Mouse (Mus musculus): ENCODE data around the gene Glb1. TPM values are rescaled to one million over a fixed set of nuclear protein-coding genes. Genes with fewer than 3 reads are reported as not detected.
A peak's percentile ranks its signal among the peaks of the same experiment; 100 is the strongest.
"Not testable (repeated sequence)": the region's sequence is repeated elsewhere in the genome, so short reads cannot be mapped to it uniquely, and the experiment has no call there.

Gene Glb1
- 42.9 and 44.7 TPM in 2 replicates for polyA plus RNA-seq (2015; fragmentation: Nextera tagmentation; extraction: Ambion mirVana)

- ATAC-seq (ENCODE audit: extremely low read depth, insufficient number of reproducible peaks, low FRiP score, low TSS enrichment), result peak; percentile 95
- Histone ChIP-seq H3K27me3 (replicated peaks) (no peaks in the 10 kb centered on the region), H3K4me2 (peak within 1 kb of the TSS; percentile 88), H3K9me3 (no peaks in the 10 kb centered on the region), H3K4me3 (peak within 1 kb of the TSS; percentile 95), H3K4me1 (peaks cover 13% of the 10 kb centered on the region), H3K27ac (replicated peaks) (peak within 1 kb of the TSS; percentile 91), H3K9ac (peak within 1 kb of the TSS; percentile 94), H3K36me3 (peaks cover 23% of the 10 kb centered on the region)
- WGBS, result under 1% methylated on average over 73 of the region's 73 CpGs
These were observed at the start of gene Glb1, which contains the start of gene Tmppe for GRCm38 (mm10) chr9:114400949-114401684. Gene Glb1 (plus strand): TSS chr9:114401076. Gene Tmppe (plus strand): TSS chr9:114401105.

- Histone ChIP-seq H3K4me1 (peaks cover 12% of the 10 kb centered on the region; the same call in 1 of the 2 replicates), H3K9me3 (no peaks in the 10 kb centered on the region), H3K4me2 (peak overlapping the region; percentile 90), H3K9ac (peak overlapping the region; percentile 83), H3K36me3 (peaks cover 2% of the 10 kb centered on the region), H3K4me3 (peak overlapping the region; percentile 63), H3K27me3 (replicated peaks) (peaks cover 4% of the 10 kb centered on the region; the same call in 1 of the 2 replicates), H3K27ac (replicated peaks) (peak overlapping the region; percentile 42; the same call in 1 of the 2 replicates)
- WGBS, result under 1% methylated on average over 48 of the region's 48 CpGs
- ATAC-seq (ENCODE audit: extremely low read depth, insufficient number of reproducible peaks, low FRiP score, low TSS enrichment), result peak; percentile 62
These were observed 32.9 kb upstream of the Glb1 start for GRCm38 (mm10) chr9:114367783-114368470.

- Histone ChIP-seq H3K9me3 (no peaks in the 10 kb centered on the region), H3K4me2 (peak overlapping the region; percentile 90), H3K36me3 (peaks cover 7% of the 10 kb centered on the region), H3K4me3 (peak overlapping the region; percentile 63), H3K4me1 (peaks cover 12% of the 10 kb centered on the region; the same call in 1 of the 2 replicates), H3K9ac (peak overlapping the region; percentile 83), H3K27ac (replicated peaks) (peak overlapping the region; percentile 42; the same call in 1 of the 2 replicates), H3K27me3 (replicated peaks) (peaks cover 4% of the 10 kb centered on the region; the same call in 1 of the 2 replicates)
- 11% methylated on average over 12 of the region's 12 CpGs for WGBS
- ATAC-seq (ENCODE audit: extremely low read depth, insufficient number of reproducible peaks, low FRiP score, low TSS enrichment), result peak; percentile 38; the same call in 1 of the 2 replicates
These were observed 32.4 kb upstream of the Glb1 start for GRCm38 (mm10) chr9:114368471-114368858.

DNA sequence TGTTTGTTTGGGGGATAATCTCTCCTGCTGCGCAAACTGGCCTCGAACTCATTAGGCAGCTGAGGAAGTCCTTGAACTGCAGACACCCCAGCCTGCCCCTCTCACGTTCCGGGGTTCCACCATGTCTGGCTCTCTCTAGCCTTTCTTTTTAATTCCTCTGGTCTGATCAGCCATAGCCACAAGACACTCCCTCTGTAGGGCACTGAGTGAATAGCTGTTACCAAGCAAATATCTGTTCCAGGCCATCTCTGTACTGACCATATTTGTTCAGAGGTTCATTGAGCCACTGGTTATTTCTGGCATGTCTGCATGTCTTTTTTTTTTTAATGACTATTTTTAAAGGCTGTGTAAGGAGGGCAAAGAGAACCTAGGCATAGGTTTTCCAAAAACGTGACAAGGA lies 31.5 kb upstream of the Glb1 start:
- H3K4me1 ChIP-seq, result peaks cover 12% of the 10 kb centered on the region; the same call in 1 of the 2 replicates
- peaks cover 15% of the 10 kb centered on the region for H3K36me3 ChIP-seq
- H3K27ac ChIP-seq (replicated peaks); H3K4me3 ChIP-seq; H3K9ac ChIP-seq; ATAC-seq (ENCODE audit: extremely low read depth, insufficient number of reproducible peaks, low FRiP score, low TSS enrichment); H3K9me3 ChIP-seq; H3K27me3 ChIP-seq (replicated peaks); H3K4me2 ChIP-seq: not testable (repeated sequence)
- 53% methylated on average over 5 of the region's 5 CpGs for WGBS

- not testable (repeated sequence) for H3K27ac ChIP-seq (replicated peaks); H3K9ac ChIP-seq; H3K4me3 ChIP-seq; H3K4me2 ChIP-seq; ATAC-seq (ENCODE audit: extremely low read depth, insufficient number of reproducible peaks, low FRiP score, low TSS enrichment); H3K27me3 ChIP-seq (replicated peaks); H3K9me3 ChIP-seq
- Histone ChIP-seq H3K4me1 (peaks cover 13% of the 10 kb centered on the region), H3K36me3 (peaks cover 36% of the 10 kb centered on the region)
- WGBS, result 21% methylated on average over 5 of the region's 5 CpGs
These were observed 29.2 kb upstream of the Glb1 start for GRCm38 (mm10) chr9:114371717-114372116.

DNA sequence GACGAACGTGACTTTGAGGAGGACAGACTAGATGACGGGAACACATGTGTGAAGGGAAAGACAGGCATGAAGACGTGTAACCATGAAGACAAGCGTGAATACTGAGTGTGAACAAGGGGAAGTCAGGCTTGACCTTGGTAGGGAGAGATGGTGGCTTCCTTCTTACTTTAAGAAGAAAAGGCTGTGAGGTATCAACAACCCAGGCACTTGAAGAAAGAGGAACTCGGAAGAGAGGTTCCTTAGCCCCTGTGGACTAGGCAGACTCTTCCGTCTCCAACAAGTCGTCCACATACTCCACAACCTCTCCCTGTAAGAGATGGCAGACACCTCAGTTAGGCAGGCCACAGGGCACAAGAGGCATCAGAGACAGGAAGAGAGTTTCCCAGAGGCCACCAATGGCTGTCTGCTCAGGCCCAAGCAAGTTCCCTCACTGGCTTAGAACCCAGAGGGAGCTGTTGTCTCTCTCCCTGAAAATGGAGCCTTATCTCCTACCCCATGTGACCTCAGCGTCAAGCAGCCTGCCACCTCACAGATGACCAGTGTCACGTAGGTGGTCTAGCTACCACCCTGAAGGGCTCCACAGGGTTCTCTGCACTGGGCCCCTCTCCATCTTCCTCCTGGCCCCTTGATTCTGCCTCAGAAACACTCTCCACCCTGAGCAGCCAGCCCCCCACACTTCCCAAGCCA lies 25.5 kb upstream of the Glb1 start:
- Histone ChIP-seq H3K4me2 (no peak overlapping the region), H3K27ac (replicated peaks) (no peak overlapping the region), H3K4me1 (peaks cover 15% of the 10 kb centered on the region), H3K4me3 (no peak overlapping the region), H3K9ac (no peak overlapping the region), H3K9me3 (no peaks in the 10 kb centered on the region), H3K36me3 (peaks cover 73% of the 10 kb centered on the region), H3K27me3 (replicated peaks) (no peaks in the 10 kb centered on the region)
- 79% methylated on average over 10 of the region's 10 CpGs for WGBS
- no peak for ATAC-seq (ENCODE audit: extremely low read depth, insufficient number of reproducible peaks, low FRiP score, low TSS enrichment)

DNA sequence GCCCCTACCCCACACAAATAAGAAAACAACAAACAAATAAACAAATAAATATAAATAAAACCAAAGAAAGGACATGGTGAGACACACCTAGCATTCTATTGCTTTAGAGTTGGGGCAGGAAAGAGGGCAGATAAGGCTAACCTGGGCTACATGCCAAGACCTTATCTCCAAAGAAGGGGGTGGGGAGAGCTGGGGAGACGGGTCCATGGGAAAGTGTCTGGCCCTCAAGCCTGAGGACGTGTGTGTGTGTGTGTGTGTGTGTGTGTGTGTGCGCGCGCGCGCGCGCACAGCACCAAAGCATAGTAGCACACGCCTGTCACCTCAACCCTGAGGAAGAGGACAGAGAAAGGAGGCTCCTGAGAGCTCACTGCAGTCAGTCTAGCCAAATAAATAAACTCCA lies 23.7 kb upstream of the Glb1 start:
- peak; percentile 21; the same call in 1 of the 2 replicates for ATAC-seq (ENCODE audit: extremely low read depth, insufficient number of reproducible peaks, low FRiP score, low TSS enrichment)
- 67% methylated on average over 10 of the region's 10 CpGs for WGBS
- H3K9ac ChIP-seq, result no peak overlapping the region
- H3K27me3 ChIP-seq (replicated peaks), result no peaks in the 10 kb centered on the region
- no peak overlapping the region for H3K4me3 ChIP-seq
- no peak overlapping the region for H3K4me2 ChIP-seq
- no peaks in the 10 kb centered on the region for H3K9me3 ChIP-seq
- H3K27ac ChIP-seq (replicated peaks), result no peak overlapping the region
- peaks cover 82% of the 10 kb centered on the region for H3K36me3 ChIP-seq
- H3K4me1 ChIP-seq, result peaks cover 15% of the 10 kb centered on the region

GRCm38 (mm10) chr9:114379871-114380270 lies 21.0 kb upstream of the Glb1 start:
- H3K9me3 ChIP-seq, result no peaks in the 10 kb centered on the region
- H3K27ac ChIP-seq (replicated peaks), result no peak overlapping the region
- WGBS, result 80% methylated on average over 12 of the region's 12 CpGs
- H3K36me3 ChIP-seq, result peaks cover 88% of the 10 kb centered on the region
- no peak for ATAC-seq (ENCODE audit: extremely low read depth, insufficient number of reproducible peaks, low FRiP score, low TSS enrichment)
- H3K27me3 ChIP-seq (replicated peaks), result no peaks in the 10 kb centered on the region
- no peak overlapping the region for H3K9ac ChIP-seq
- no peak overlapping the region for H3K4me3 ChIP-seq
- peaks cover 15% of the 10 kb centered on the region for H3K4me1 ChIP-seq
- H3K4me2 ChIP-seq, result no peak overlapping the region

DNA sequence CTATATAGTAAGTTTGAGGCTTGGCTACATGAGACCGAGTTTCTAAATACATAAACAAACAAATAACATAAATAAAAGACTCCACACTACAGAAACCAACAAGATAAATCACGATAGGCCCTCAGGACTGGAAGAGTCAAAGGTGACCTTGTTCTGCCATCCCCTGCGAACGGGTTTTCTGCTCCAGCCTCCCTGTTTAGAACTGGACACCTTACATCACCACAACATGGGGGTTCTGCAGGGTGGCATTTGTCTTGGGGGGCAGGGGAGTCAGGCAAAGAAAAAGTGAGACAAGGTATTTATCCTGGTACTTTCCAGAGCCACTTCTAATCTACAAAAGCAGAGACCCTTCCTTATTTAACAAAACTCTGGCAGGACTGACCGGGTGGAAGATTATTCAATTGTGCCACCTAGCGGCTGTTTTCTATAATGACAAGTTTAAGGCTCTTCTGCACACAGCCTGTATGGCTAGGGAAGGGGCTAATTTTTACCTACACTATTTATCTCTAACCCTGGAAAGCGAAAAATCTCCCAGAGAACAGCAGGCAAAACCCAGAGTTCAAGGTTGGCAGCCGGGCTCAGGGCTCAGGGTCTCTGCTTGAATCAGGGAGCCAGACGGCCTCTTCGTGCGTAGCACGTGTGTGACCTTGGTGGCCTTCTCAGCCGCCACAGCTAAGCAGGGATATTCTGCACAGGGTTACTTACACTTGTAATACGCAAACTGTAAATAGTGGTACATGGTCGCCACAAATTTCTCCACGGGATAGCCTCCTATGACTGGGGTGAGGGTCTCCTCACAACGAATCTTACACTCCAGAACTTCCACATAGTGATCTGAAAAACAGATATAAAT lies 19.8 kb upstream of the Glb1 start:
- Histone ChIP-seq H3K27me3 (replicated peaks) (no peaks in the 10 kb centered on the region), H3K4me1 (peaks cover 16% of the 10 kb centered on the region), H3K27ac (replicated peaks) (no peak overlapping the region), H3K4me3 (no peak overlapping the region), H3K36me3 (peaks cover 89% of the 10 kb centered on the region), H3K4me2 (no peak overlapping the region), H3K9ac (no peak overlapping the region), H3K9me3 (no peaks in the 10 kb centered on the region)
- 62% methylated on average over 17 of the region's 17 CpGs for WGBS
- no peak for ATAC-seq (ENCODE audit: extremely low read depth, insufficient number of reproducible peaks, low FRiP score, low TSS enrichment)

DNA sequence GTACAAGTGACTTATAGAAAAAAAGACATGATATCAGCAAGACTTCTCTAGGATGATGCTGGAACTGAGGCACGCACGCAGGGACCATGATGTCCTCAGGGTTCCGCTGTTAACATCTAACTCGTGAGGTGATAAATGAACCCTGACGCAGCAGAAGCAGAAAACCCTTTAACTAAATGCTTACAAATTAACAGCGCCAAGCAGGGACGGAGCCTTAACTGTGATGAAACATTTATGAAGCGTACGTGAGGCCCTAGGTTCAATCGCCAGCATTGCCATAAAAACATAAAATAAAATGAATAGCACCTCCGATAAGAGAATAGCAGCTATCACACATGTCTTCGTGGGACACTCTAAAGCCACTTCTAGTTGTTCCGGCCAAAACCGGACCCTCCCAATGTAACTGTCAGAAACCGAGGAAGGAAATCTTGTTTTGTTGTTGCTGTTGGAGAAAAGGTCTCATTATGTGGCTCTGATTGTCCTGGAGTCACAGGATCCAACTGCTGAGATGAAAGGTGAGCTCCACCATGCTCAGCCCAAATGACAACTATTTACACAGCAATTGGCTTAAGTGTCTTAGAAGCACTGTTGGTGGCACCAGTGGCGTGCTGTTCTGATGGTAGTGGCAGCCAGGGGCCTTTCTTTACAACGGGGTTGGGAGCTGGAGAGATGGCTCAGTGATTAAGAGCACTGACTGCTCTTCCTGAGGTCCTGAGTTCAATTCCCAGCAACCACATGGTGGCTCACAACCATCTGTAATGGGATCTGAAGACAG lies 17.8 kb upstream of the Glb1 start:
- no peak overlapping the region for H3K4me2 ChIP-seq
- no peak for ATAC-seq (ENCODE audit: extremely low read depth, insufficient number of reproducible peaks, low FRiP score, low TSS enrichment)
- no peak overlapping the region for H3K9ac ChIP-seq
- H3K4me1 ChIP-seq, result peaks cover 21% of the 10 kb centered on the region
- peaks cover 71% of the 10 kb centered on the region for H3K36me3 ChIP-seq
- H3K27ac ChIP-seq (replicated peaks), result no peak overlapping the region
- H3K4me3 ChIP-seq, result no peak overlapping the region
- H3K27me3 ChIP-seq (replicated peaks), result no peaks in the 10 kb centered on the region
- 86% methylated on average over 17 of the region's 17 CpGs for WGBS
- H3K9me3 ChIP-seq, result no peaks in the 10 kb centered on the region
